Comparison of ENCODE assay signal across 9 mouse cellular contexts in the genomic region with DNA sequence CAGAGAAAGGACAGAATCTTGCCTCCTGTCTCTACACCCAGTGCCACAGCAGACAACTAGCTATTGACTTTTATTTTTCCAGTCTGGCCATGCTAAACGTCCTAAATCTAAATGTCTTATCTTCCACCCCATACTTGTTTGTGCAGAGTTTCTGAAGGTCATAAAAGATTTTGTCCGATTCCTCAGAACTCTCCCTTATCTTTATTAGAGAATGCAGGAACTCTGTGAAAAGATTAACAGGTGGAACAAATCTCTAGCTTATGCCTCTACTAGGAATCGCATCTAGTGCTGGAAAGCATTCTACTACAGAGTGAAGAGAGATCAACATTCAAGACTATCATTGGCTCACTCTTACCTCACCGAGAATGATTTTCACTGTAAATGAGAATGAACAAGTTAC. TPM values are rescaled to one million over a fixed set of nuclear protein-coding genes. Genes with fewer than 3 reads are reported as not detected.
DNase-seq lines count a peak whose midpoint lies in the region; ATAC-seq and TF ChIP-seq lines count a peak whose summit lies in the region.
"Had no signal": no experiment of that assay in that cellular context is flagged by ENCODE, and none has a peak within 500 bp of the region (broad histone marks: within the 10 kb centered on the region; RNA-seq: fewer than 3 reads in every experiment).

No protein-coding gene starts in this region.

- WGBS in heart, postnatal 0 days = 37% methylated on average over 4 of the region's 4 CpGs
- WGBS in embryonic facial prominence, embryonic 12.5 days = 71% methylated on average over 4 of the region's 4 CpGs
- WGBS in intestine, embryonic 16.5 days = 39% methylated on average over 4 of the region's 4 CpGs
- 71% methylated on average over 4 of the region's 4 CpGs for WGBS in neural tube, embryonic 12.5 days

- ATAC-seq in heart, postnatal 0 days (ENCODE audit: insufficient read depth, low read depth) = no peak
- ATAC-seq in embryonic facial prominence, embryonic 12.5 days (ENCODE audit: insufficient number of reproducible peaks, insufficient read depth, low FRiP score, low TSS enrichment) = no peak
- ATAC-seq in intestine, embryonic 16.5 days = no peak
- ATAC-seq in neural tube, embryonic 12.5 days (ENCODE audit: low FRiP score, low read depth) = no peak

- H3K27ac ChIP-seq in heart, postnatal 0 days (ENCODE audit: low read depth) = no peak overlapping the region
- no peak overlapping the region for H3K27ac ChIP-seq in embryonic facial prominence, embryonic 12.5 days
- H3K27ac ChIP-seq in intestine, embryonic 16.5 days (ENCODE audit: low read length) = no peak overlapping the region
- H3K27ac ChIP-seq in neural tube, embryonic 12.5 days = no peak overlapping the region

- H3K4me1 ChIP-seq in heart, postnatal 0 days (ENCODE audit: control insufficient read depth, insufficient read depth) = peaks cover 25% of the 10 kb centered on the region
- H3K4me1 ChIP-seq in embryonic facial prominence, embryonic 12.5 days = peaks cover 27% of the 10 kb centered on the region; the same call in 1 of the 2 replicates
- peaks cover 13% of the 10 kb centered on the region for H3K4me1 ChIP-seq in intestine, embryonic 16.5 days (ENCODE audit: control insufficient read depth, insufficient read depth, low read length)
- H3K4me1 ChIP-seq in neural tube, embryonic 12.5 days = peaks cover 38% of the 10 kb centered on the region

- H3K27me3 ChIP-seq in heart, postnatal 0 days (ENCODE audit: control insufficient read depth, insufficient read depth, low read length) = no peaks in the 10 kb centered on the region
- H3K27me3 ChIP-seq in embryonic facial prominence, embryonic 12.5 days = no peaks in the 10 kb centered on the region
- H3K27me3 ChIP-seq in intestine, embryonic 16.5 days (replicated peaks; ENCODE audit: control insufficient read depth, insufficient read depth, low read length) = no peaks in the 10 kb centered on the region
- no peaks in the 10 kb centered on the region for H3K27me3 ChIP-seq in neural tube, embryonic 12.5 days (replicated peaks)

- TF ChIP-seq EP300 in heart, postnatal 0 days (IDR thresholded peaks at IDR 0.05; ENCODE audit: low read depth) = no peak

- H3K4me2 ChIP-seq in heart, postnatal 0 days (ENCODE audit: low read depth, low read length) = peak overlapping the region; percentile 92
- peak overlapping the region; percentile 80 for H3K4me2 ChIP-seq in embryonic facial prominence, embryonic 12.5 days (replicated peaks)
- H3K4me2 ChIP-seq in intestine, embryonic 16.5 days (ENCODE audit: low read depth, low read length) = peak overlapping the region; percentile 79
- peak overlapping the region; percentile 73 for H3K4me2 ChIP-seq in neural tube, embryonic 12.5 days (replicated peaks)

- H3K4me3 ChIP-seq in heart, postnatal 0 days (ENCODE audit: low read depth, low read length) = peak overlapping the region; percentile 97
- peak overlapping the region; percentile 91 for H3K4me3 ChIP-seq in embryonic facial prominence, embryonic 12.5 days
- peak overlapping the region; percentile 97 for H3K4me3 ChIP-seq in intestine, embryonic 16.5 days (ENCODE audit: low read length)
- H3K4me3 ChIP-seq in neural tube, embryonic 12.5 days = peak overlapping the region; percentile 73

- no peaks in the 10 kb centered on the region for H3K9me3 ChIP-seq in heart, postnatal 0 days (replicated peaks; ENCODE audit: control insufficient read depth, low read length)
- H3K9me3 ChIP-seq in embryonic facial prominence, embryonic 12.5 days = no peaks in the 10 kb centered on the region
- H3K9me3 ChIP-seq in intestine, embryonic 16.5 days (ENCODE audit: control insufficient read depth, low read length) = no peaks in the 10 kb centered on the region
- H3K9me3 ChIP-seq in neural tube, embryonic 12.5 days = no peaks in the 10 kb centered on the region

- H3K9ac ChIP-seq in heart, postnatal 0 days (replicated peaks; ENCODE audit: low read depth, low read length) = no peak overlapping the region
- peak overlapping the region; percentile 98 for H3K9ac ChIP-seq in embryonic facial prominence, embryonic 12.5 days
- 0 out of 2 replicates have a peak overlapping the region, but pooled peaks have one; percentile 6 for H3K9ac ChIP-seq in intestine, embryonic 16.5 days (ENCODE audit: low read depth, low read length)
- peak overlapping the region; percentile 92; the same call in 1 of the 2 replicates for H3K9ac ChIP-seq in neural tube, embryonic 12.5 days

- DNase-seq in heart, postnatal 0 days (ENCODE audit: low spot score) = no peak
- no peak for DNase-seq in heart, postnatal 10 days
- no peak for DNase-seq in left cerebral cortex, adult 18-20 months (ENCODE audit: low spot score in 2 of 2)
- DNase-seq in cerebellum, adult 9-10 months = no peak
- DNase-seq in frontal cortex, adult 2 months (ENCODE audit: extremely low spot score in 1 of 2, low spot score in 1 of 2) = no peak
- DNase-seq: heart, postnatal 36 days had no signal

- intact Hi-C loops in heart, postnatal 10 days (cut with DNase I) = loop anchor here (5.0 kb wide), 4 partner anchors 203 to 278 kb away; partner anchors contain the start of genes Ak3, Cdc37l1 and Ric1

- TF ChIP-seq CTCF in heart, postnatal 0 days (IDR thresholded peaks at IDR 0.05; ENCODE audit: low read depth) = no peak

- H3K36me3 ChIP-seq in heart, postnatal 0 days (replicated peaks; ENCODE audit: control insufficient read depth, insufficient read depth, low read length) = no peaks in the 10 kb centered on the region
- H3K36me3 ChIP-seq in embryonic facial prominence, embryonic 12.5 days = no peaks in the 10 kb centered on the region
- H3K36me3 ChIP-seq in intestine, embryonic 16.5 days (ENCODE audit: control insufficient read depth, insufficient read depth, low read length) = no peaks in the 10 kb centered on the region
- no peaks in the 10 kb centered on the region for H3K36me3 ChIP-seq in neural tube, embryonic 12.5 days

RNA-seq across cellular contexts. Expression of gene Jak2, which starts 1.7 kb away (rescaled TPM):
- total RNA-seq in heart, postnatal 0 days (2014; rRNA removed; ENCODE audit: low replicate concordance) = 11.5 and 11.6 TPM in 2 replicates
- 4.4 and 5.2 TPM in 2 replicates for polyA plus RNA-seq in heart, postnatal 0 days (2015; fragmentation: Nextera tagmentation; extraction: Ambion mirVana)
- 10 to 100 TPM; 16.9 to 17.6 TPM for total RNA-seq in heart, postnatal 10 days (2021)
- polyA plus RNA-seq in embryonic facial prominence, embryonic 12.5 days (2016; fragmentation: Nextera tagmentation; extraction: Ambion mirVana) = 14.4 and 15.7 TPM in 2 replicates
- polyA plus RNA-seq in intestine, embryonic 16.5 days (2015; fragmentation: Nextera tagmentation; extraction: Ambion mirVana) = 3.0 and 3.7 TPM in 2 replicates
- polyA plus RNA-seq in neural tube, embryonic 12.5 days (2016; fragmentation: Nextera tagmentation; extraction: Ambion mirVana) = 14.0 and 14.7 TPM in 2 replicates
- 10 to 100 TPM; 34.8 to 43.3 TPM for total RNA-seq in left cerebral cortex, adult 18-20 months (2021)
- 25.2 and 26.6 TPM in 2 replicates for polyA plus RNA-seq in frontal cortex, adult 2 months (2012; rRNA removed)
